Mouse (Mus musculus) myocyte (in vitro differentiated cells): ENCODE measurements around the gene Angptl6. TPM values are rescaled to one million over a fixed set of nuclear protein-coding genes. Genes with fewer than 3 reads are reported as not detected.

Experiments
- H3K27me3 ChIP-seq: one replicate; pipeline ENCODE4 v1.6.1; 2011; ENCODE audit not compliant: control insufficient read depth, insufficient read depth, insufficient read length
- H3K36me3 ChIP-seq: one replicate; pipeline ENCODE4 v1.6.1; 2011; ENCODE audit not compliant: control insufficient read depth, insufficient read depth
- H3K4me2 ChIP-seq: one replicate; pipeline ENCODE4 v1.6.1; 2011; ENCODE audit warnings: low read depth, control low read depth
- H3K4me3 ChIP-seq: one replicate; pipeline ENCODE4 v1.5.1; 2011; ENCODE audit warnings: mild to moderate bottlenecking, control low read depth, moderate library complexity
- H3K79me2 ChIP-seq: one replicate; pipeline ENCODE4 v1.6.1; 2011; ENCODE audit not compliant: control insufficient read depth, insufficient read depth
- H3ac ChIP-seq: one replicate; pipeline ENCODE4 v1.6.1; 2011; ENCODE audit not compliant: control insufficient read depth, insufficient read length
- CEBPB ChIP-seq: IDR thresholded peaks from 2 replicates; pipeline ENCODE4 v1.6.1; 2011; ENCODE audit warnings: mild to moderate bottlenecking, moderate library complexity; ENCODE audit not compliant: poor library complexity, insufficient read depth, severe bottlenecking
- E2F4 ChIP-seq: IDR thresholded peaks from one replicate; pipeline ENCODE4 v1.6.1; 2011; ENCODE audit warnings: mild to moderate bottlenecking, control low read depth, moderate library complexity; ENCODE audit not compliant: insufficient read depth
- MAX ChIP-seq: IDR thresholded peaks from one replicate; pipeline ENCODE4 v1.6.1; 2011; ENCODE audit warnings: low read depth, mild to moderate bottlenecking, control low read depth
- MYOD1 ChIP-seq, 3 experiments: IDR thresholded peaks; one replicate each; pipeline ENCODE4 v1.6.1; 2011; ENCODE audit warnings: control low read depth in 2 of 3, low read depth in 2 of 3, mild to moderate bottlenecking in 2 of 3, moderate library complexity in 1 of 3; ENCODE audit not compliant: insufficient read length in 2 of 3, control insufficient read depth in 1 of 3
- MYOG ChIP-seq, 3 experiments: IDR thresholded peaks; one replicate each; pipeline ENCODE4 v1.6.1; 2011; ENCODE audit warnings: control low read depth in 2 of 3, low read depth in 2 of 3, mild to moderate bottlenecking in 2 of 3; ENCODE audit not compliant: insufficient read length in 2 of 3, control insufficient read depth in 1 of 3, insufficient read depth in 1 of 3
- POLR2A ChIP-seq: IDR thresholded peaks from one replicate; pipeline ENCODE4 v1.6.1; 2011; ENCODE audit warnings: low read depth, mild to moderate bottlenecking, control low read depth, moderate library complexity; ENCODE audit not compliant: insufficient read length
- POLR2AphosphoS2 ChIP-seq: IDR thresholded peaks from one replicate; pipeline ENCODE4 v1.6.1; 2011; ENCODE audit warnings: low read depth, control low read depth; ENCODE audit not compliant: insufficient read length
- REST ChIP-seq: IDR thresholded peaks from one replicate; pipeline ENCODE4 v1.6.1; 2011; ENCODE audit warnings: mild to moderate bottlenecking, control low read depth, moderate library complexity; ENCODE audit not compliant: insufficient read depth, insufficient read length
- SRF ChIP-seq: IDR thresholded peaks from one replicate; pipeline ENCODE4 v1.6.1; 2011; ENCODE audit warnings: low read depth; ENCODE audit not compliant: control insufficient read depth, insufficient read length
- TCF12 ChIP-seq: IDR thresholded peaks from one replicate; pipeline ENCODE4 v1.6.1; 2011; ENCODE audit warnings: mild to moderate bottlenecking, control low read depth; ENCODE audit not compliant: poor library complexity, insufficient read depth, severe bottlenecking
- TCF3 ChIP-seq: IDR thresholded peaks from one replicate; pipeline ENCODE4 v1.6.1; 2011; ENCODE audit warnings: low read depth, control low read depth; ENCODE audit not compliant: insufficient read length
- USF1 ChIP-seq: IDR thresholded peaks from one replicate; pipeline ENCODE4 v1.6.1; 2011; ENCODE audit warnings: low read depth, mild to moderate bottlenecking, control low read depth, moderate library complexity
- polyA plus RNA-seq: library from polyadenylated mRNA; unstranded; fragments of >200 nt; fragmentation: generic; extraction: Trizol; gene quantifications from one replicate; pipeline ENCODE4 v1.2.1, GENCODE M21; 2012; ENCODE audit warnings: missing spikeins

Angptl6 gene
- polyA plus RNA-seq, 1 experiment: 12.6 TPM

DNA sequence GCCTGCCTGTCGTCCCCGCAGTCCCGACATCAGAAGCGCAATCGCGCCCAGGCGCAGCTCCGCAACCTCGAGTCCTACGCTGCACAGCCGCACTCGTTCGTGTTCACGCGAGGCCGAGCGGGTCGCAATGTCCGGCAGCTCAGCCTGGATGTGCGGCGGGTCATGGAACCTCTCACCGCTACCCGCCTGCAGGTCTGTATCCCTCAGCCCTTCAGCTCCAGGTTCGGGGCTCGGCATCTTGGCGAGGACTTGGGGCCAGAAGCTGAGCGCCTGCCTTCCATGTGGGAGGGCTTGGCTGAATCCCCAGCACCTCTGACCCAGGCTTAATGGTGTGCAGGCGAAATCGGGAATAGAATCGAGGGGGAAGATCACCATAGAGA lies 8.8 kb upstream of the Angptl6 start:
- Histone ChIP-seq H3K4me3 (peak overlapping the region; percentile 96), H3K36me3 (peaks cover 25% of the 10 kb centered on the region), H3K4me2 (peak overlapping the region; percentile 94), H3K27me3 (no peaks in the 10 kb centered on the region), H3ac (peak overlapping the region; percentile 79), H3K79me2 (peaks cover 16% of the 10 kb centered on the region)
- TF ChIP-seq TCF12 (no peak), MAX (no peak), TCF3 (no peak), CEBPB (no peak), E2F4 (no peak), MYOD1 (IDR thresholded peaks at IDR 0.05; ENCODE audit: control insufficient read depth in 1 of 3, insufficient read length in 2 of 3, low read depth in 2 of 3) (no peak), POLR2A (no peak), POLR2AphosphoS2 (no peak), MYOG (IDR thresholded peaks at IDR 0.05; ENCODE audit: control insufficient read depth in 1 of 3, insufficient read depth in 1 of 3, insufficient read length in 2 of 3, low read depth in 2 of 3) (no peak), SRF (no peak), USF1 (no peak), REST (no peak)

DNA sequence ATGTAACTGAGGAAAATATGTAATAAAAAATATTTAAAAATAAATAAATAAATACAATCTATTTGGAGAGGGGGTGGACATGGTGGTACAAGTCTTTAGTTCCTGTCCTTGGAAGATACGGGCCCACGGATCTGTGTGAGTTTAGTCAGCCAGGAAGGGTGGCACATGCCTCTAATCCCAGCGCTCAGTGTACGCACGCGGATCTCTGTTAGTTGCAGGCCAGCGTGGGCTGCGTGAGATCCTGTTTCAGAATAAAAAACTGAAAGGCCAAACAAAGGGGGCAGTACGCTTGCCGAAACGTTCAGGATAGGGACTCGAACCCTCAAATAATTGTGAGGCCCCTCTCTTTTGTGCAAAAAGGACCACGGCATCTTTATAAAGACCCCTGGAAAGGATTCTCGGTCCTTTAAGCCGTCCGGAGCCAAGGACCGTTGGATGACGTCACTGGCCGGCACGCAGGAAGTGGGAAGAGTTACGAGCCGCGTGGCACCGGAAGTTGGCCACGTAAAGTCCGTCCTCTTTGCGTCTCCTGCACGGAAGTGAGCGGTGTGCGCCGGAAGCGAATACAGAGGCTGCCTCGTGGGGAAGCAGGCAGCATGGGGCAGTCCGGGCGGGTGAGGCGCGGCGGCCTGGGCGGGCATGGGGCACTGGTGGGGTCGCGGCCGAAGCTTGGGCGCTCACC lies 8.3 kb upstream of the Angptl6 start, which contains the start of gene Ppan:
Gene Ppan, plus strand, starts transcription at position 472 of the 682 bp plus-strand sequence.
- Histone ChIP-seq H3K36me3 (peaks cover 25% of the 10 kb centered on the region), H3K79me2 (peaks cover 16% of the 10 kb centered on the region), H3ac (peak within 1 kb of the TSS; percentile 79), H3K4me2 (peak within 1 kb of the TSS; percentile 94), H3K27me3 (no peaks in the 10 kb centered on the region), H3K4me3 (peak within 1 kb of the TSS; percentile 96)
- TF ChIP-seq POLR2A: peak; percentile 97
- TF ChIP-seq POLR2AphosphoS2: peak; percentile 97
- TF ChIP-seq MYOD1 (IDR thresholded peaks at IDR 0.05; ENCODE audit: control insufficient read depth in 1 of 3, insufficient read length in 2 of 3, low read depth in 2 of 3): no peak
- TF ChIP-seq TCF3: no peak
- peak; percentile 54 for TF ChIP-seq MAX

DNA sequence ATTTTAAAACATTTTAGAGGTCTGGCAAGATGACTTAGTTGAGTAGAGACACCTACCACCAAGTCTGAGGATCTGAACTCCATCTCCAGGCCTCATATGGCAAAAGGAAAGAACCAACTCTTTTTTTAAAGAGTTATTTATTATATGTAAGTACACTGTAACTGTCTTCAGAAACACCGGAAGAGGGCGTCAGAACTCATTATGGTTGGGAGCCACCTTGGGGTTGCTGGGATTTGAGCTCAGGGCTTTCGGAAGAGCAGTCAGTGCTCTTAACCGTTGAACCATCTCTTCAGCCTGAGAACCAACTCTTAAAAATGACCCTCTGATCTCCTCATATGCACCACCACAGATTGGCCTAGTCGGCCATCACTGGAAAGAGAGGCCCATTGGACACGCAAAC lies 7.7 kb upstream of the Angptl6 start:
- TF ChIP-seq TCF12 (no peak), USF1 (no peak), POLR2A (no peak), E2F4 (no peak), SRF (no peak), MAX (no peak), TCF3 (no peak), POLR2AphosphoS2 (no peak)

DNA sequence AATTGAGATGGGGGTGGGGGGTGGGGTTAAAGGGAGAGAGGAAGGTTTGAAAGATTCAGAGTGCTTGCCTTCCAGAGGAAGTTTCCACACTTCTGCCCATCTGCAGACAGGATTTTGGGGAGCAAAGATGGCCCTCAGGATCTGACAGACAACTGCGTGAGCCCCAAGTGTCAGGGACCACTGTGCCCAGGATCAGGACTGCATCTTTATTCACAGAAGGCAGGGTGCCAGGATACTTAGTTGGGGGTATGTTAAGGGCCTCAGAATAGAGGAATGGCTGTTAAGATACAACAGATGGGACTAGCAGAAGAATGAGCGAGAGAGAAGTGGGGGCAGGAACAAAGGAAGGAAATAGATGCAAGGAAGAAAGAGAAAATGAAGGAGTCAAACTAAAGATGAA lies 7.0 kb upstream of the Angptl6 start:
- TF ChIP-seq E2F4 (no peak), USF1 (no peak), MYOG (IDR thresholded peaks at IDR 0.05; ENCODE audit: control insufficient read depth in 1 of 3, insufficient read depth in 1 of 3, insufficient read length in 2 of 3, low read depth in 2 of 3) (no peak), SRF (no peak), MAX (no peak), CEBPB (no peak), MYOD1 (IDR thresholded peaks at IDR 0.05; ENCODE audit: control insufficient read depth in 1 of 3, insufficient read length in 2 of 3, low read depth in 2 of 3) (no peak)
- H3K4me3 ChIP-seq: no peak overlapping the region
- H3K27me3 ChIP-seq: no peaks in the 10 kb centered on the region
- peaks cover 18% of the 10 kb centered on the region for H3K36me3 ChIP-seq
- peaks cover 16% of the 10 kb centered on the region for H3K79me2 ChIP-seq
- no peak overlapping the region for H3K4me2 ChIP-seq
- no peak overlapping the region for H3ac ChIP-seq

More for the DNA sequence above, 7.7 kb upstream of the Angptl6 start:
- Histone ChIP-seq H3K36me3 (peaks cover 24% of the 10 kb centered on the region), H3K4me2 (peak overlapping the region; percentile 76), H3K27me3 (no peaks in the 10 kb centered on the region), H3K4me3 (peak overlapping the region; percentile 96), H3ac (no peak overlapping the region), H3K79me2 (peaks cover 16% of the 10 kb centered on the region)

DNA sequence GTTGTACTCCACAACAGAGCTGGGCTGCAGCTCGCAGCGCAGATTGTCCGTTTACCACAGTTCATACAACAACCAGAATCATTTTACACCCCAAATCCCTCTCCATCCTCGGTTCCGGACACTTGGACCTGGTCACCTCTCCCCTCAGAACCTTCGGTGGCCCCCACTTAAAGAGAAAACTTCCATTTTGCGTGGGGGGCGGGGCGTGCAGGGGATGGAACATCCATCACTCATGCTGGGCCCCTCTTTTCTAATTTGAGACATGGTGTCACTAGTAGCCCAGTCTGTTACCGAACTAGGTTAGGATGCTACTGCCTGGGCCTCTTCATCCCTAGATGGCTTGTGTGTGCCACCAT lies 839 bp downstream of the Angptl6 start:
- TF ChIP-seq REST (no peak), MYOG (IDR thresholded peaks at IDR 0.05; ENCODE audit: control insufficient read depth in 1 of 3, insufficient read depth in 1 of 3, insufficient read length in 2 of 3, low read depth in 2 of 3) (no peak)
- Histone ChIP-seq H3K79me2 (no peaks in the 10 kb centered on the region), H3K27me3 (no peaks in the 10 kb centered on the region), H3K4me2 (peak overlapping the region; percentile 100), H3K36me3 (no peaks in the 10 kb centered on the region), H3ac (peak overlapping the region; percentile 23), H3K4me3 (peak overlapping the region; percentile 25)
